ENCODE assay signal across 10 mouse cellular contexts in genomic region chr5:125709160-125709559, GRCm38 (mm10).
DNase-seq lines count a peak whose midpoint lies in the region; ATAC-seq and TF ChIP-seq lines count a peak whose summit lies in the region.
"Had no signal": no experiment of that assay in that cellular context is flagged by ENCODE, and none has a peak within 500 bp of the region (broad histone marks: within the 10 kb centered on the region; RNA-seq: fewer than 3 reads in every experiment).

No protein-coding gene starts in this region.

- no peaks in the 10 kb centered on the region for H3K9me3 ChIP-seq in intestine, embryonic 14.5 days (ENCODE audit: control insufficient read depth, low read length)
- no peaks in the 10 kb centered on the region for H3K9me3 ChIP-seq in intestine, embryonic 15.5 days
- H3K9me3 ChIP-seq in ES-E14 (ENCODE audit: control insufficient read depth, insufficient read depth, low read depth, low read length): no peaks in the 10 kb centered on the region
- H3K9me3 ChIP-seq: embryonic facial prominence, embryonic 13.5 days; lung, embryonic 15.5 days had no signal

- H3K9ac ChIP-seq in intestine, embryonic 14.5 days (ENCODE audit: low read length): no peak overlapping the region
- H3K9ac ChIP-seq in intestine, embryonic 15.5 days: no peak overlapping the region
- no peak overlapping the region for H3K9ac ChIP-seq in ES-E14 (ENCODE audit: insufficient read depth, low read depth, low read length, poor library complexity, severe bottlenecking)
- H3K9ac ChIP-seq: embryonic facial prominence, embryonic 13.5 days; lung, embryonic 15.5 days had no signal

- TF ChIP-seq CTCF in brain, embryonic 14.5 days (IDR thresholded peaks at IDR 0.05; ENCODE audit: borderline replicate concordance, extremely low read depth, insufficient read depth, insufficient read length): peak; percentile 64; the same call in 1 of the 2 replicates

- H3K36me3 ChIP-seq in intestine, embryonic 14.5 days (ENCODE audit: control insufficient read depth, insufficient read depth, low read length): no peaks in the 10 kb centered on the region
- H3K36me3 ChIP-seq in intestine, embryonic 15.5 days: no peaks in the 10 kb centered on the region
- no peaks in the 10 kb centered on the region for H3K36me3 ChIP-seq in ES-E14 (ENCODE audit: control insufficient read depth, insufficient read depth, low read length, poor library complexity, severe bottlenecking)
- H3K36me3 ChIP-seq: embryonic facial prominence, embryonic 13.5 days; lung, embryonic 15.5 days had no signal

- in situ Hi-C loops in ES-E14 (cut with MboI; ENCODE audit: low sequenced_read_pairs in 2 of 2, unreplicated experiment in 2 of 2): no loop called here

- no peak overlapping the region for H3K4me3 ChIP-seq in intestine, embryonic 14.5 days (ENCODE audit: low read depth, low read length)
- H3K4me3 ChIP-seq in intestine, embryonic 15.5 days (replicated peaks): no peak overlapping the region
- H3K4me3 ChIP-seq in ES-E14 (ENCODE audit: insufficient read depth in 1 of 2, low read depth in 1 of 2, low read length in 2 of 2, poor library complexity in 1 of 2, severe bottlenecking in 1 of 2): no peak overlapping the region
- H3K4me3 ChIP-seq: embryonic facial prominence, embryonic 13.5 days; lung, embryonic 15.5 days had no signal

- WGBS in intestine, embryonic 14.5 days: 3% methylated on average over 3 of the region's 3 CpGs
- WGBS in intestine, embryonic 15.5 days: 4% methylated on average over 3 of the region's 3 CpGs

- DNase-seq in intestine, embryonic 14.5 days (ENCODE audit: low spot score): peak; percentile 62
- peak; percentile 78 for DNase-seq in ES-E14 (ENCODE audit: low read depth, low spot score)
- DNase-seq in brain, embryonic 14.5 days (ENCODE audit: low read depth): peak; percentile 84
- DNase-seq in frontal cortex, postnatal 14 days (ENCODE audit: low spot score in 2 of 2): peak; percentile 46 to 74
- DNase-seq in layer of hippocampus, adult 9-11 months: peak; percentile 60
- DNase-seq in retina, adult 2 months (ENCODE audit: low read depth, low spot score): peak; percentile 39
- no peak for DNase-seq in spleen, postnatal 14 days (ENCODE audit: low spot score in 2 of 2)

- no peak overlapping the region for H3K4me2 ChIP-seq in intestine, embryonic 14.5 days (ENCODE audit: low read length)
- no peak overlapping the region for H3K4me2 ChIP-seq in intestine, embryonic 15.5 days (replicated peaks)
- H3K4me2 ChIP-seq: embryonic facial prominence, embryonic 13.5 days; lung, embryonic 15.5 days had no signal

- H3K27me3 ChIP-seq in intestine, embryonic 14.5 days (replicated peaks; ENCODE audit: control insufficient read depth, insufficient read depth, low read length): no peaks in the 10 kb centered on the region
- no peaks in the 10 kb centered on the region for H3K27me3 ChIP-seq in intestine, embryonic 15.5 days (replicated peaks)
- H3K27me3 ChIP-seq: embryonic facial prominence, embryonic 13.5 days; lung, embryonic 15.5 days had no signal

- no peak overlapping the region for H3K27ac ChIP-seq in intestine, embryonic 14.5 days (ENCODE audit: low read depth)
- no peak overlapping the region for H3K27ac ChIP-seq in intestine, embryonic 15.5 days
- no peak overlapping the region for H3K27ac ChIP-seq in ES-E14 (ENCODE audit: insufficient read depth, low read depth, low read length, poor library complexity, severe bottlenecking)
- H3K27ac ChIP-seq: embryonic facial prominence, embryonic 13.5 days; lung, embryonic 15.5 days had no signal

- no peaks in the 10 kb centered on the region for H3K4me1 ChIP-seq in intestine, embryonic 14.5 days (replicated peaks; ENCODE audit: control insufficient read depth, insufficient read depth, low read length)
- H3K4me1 ChIP-seq in intestine, embryonic 15.5 days (replicated peaks): no peaks in the 10 kb centered on the region
- no peaks in the 10 kb centered on the region for H3K4me1 ChIP-seq in ES-E14 (ENCODE audit: control insufficient read depth in 2 of 2, insufficient read depth in 2 of 2, low read length in 2 of 2, poor library complexity in 1 of 2)
- H3K4me1 ChIP-seq: embryonic facial prominence, embryonic 13.5 days; lung, embryonic 15.5 days had no signal

- TF ChIP-seq POLR2A in brain, embryonic 14.5 days (IDR thresholded peaks at IDR 0.05; ENCODE audit: borderline replicate concordance, extremely low read depth, insufficient read depth, insufficient read length, poor library complexity, severe bottlenecking): no peak

- no peak for ATAC-seq in intestine, embryonic 14.5 days (replicated peaks; ENCODE audit: low FRiP score, low TSS enrichment, low read depth)
- ATAC-seq in intestine, embryonic 15.5 days: no peak

TF ChIP-seq in ES-E14, 5 proteins besides CTCF, POLR2A, EP300 and RAD21:
- TF ChIP-seq ZNF384 (IDR thresholded peaks at IDR 0.05; ENCODE audit: low read depth, low read length) (peak; percentile 93), ZC3H11A (IDR thresholded peaks at IDR 0.05; ENCODE audit: borderline replicate concordance, low read depth, low read length) (peak; percentile 57; the same call in 1 of the 2 replicates), MAFK (IDR thresholded peaks at IDR 0.05; ENCODE audit: insufficient read depth, low read depth, low read length) (no peak)

Comparison
In these comparisons a context has a peak if more than half of its experiments do, and no peak if none do; other contexts are left out.
1. DNase-seq: peak in intestine, embryonic 14.5 days (single experiment), ES-E14 (single experiment), brain, embryonic 14.5 days (single experiment), frontal cortex, postnatal 14 days (2 of 2), layer of hippocampus, adult 9-11 months (single experiment) and retina, adult 2 months (single experiment); none in spleen, postnatal 14 days (0 of 2).